Mouse (Mus musculus): ENCODE data around the gene Gmfg. TPM values are rescaled to one million over a fixed set of nuclear protein-coding genes. Genes with fewer than 3 reads are reported as not detected.

Gene Gmfg
- polyA plus RNA-seq, 1 experiment from 2014 or later, result 9.6 TPM

DNA sequence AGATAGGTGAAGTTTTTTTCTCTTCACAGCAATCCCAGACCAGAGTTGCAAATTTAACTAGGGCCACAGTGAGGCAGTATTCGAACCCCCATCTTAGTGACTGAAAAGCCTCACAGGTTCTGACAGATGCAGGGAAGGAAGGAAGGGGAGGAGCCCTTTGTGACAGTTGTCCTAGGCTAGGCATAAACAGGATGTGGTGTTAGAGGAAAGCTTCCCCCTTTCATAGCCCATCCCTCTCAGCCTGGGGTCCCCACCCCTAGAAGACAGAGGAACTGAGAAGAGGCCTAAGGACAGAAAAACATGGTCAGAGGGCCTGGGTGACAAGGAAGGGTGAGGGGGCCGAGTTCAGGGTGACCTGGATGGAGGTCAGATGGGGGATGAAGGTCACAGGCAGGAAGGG, 3.5 kb downstream of the Gmfg start:
- ATAC-seq (replicated peaks; ENCODE audit: insufficient number of reproducible peaks, insufficient read depth, low FRiP score, low read depth), result no peak
- Histone ChIP-seq H3K4me2 (no peak overlapping the region), H3K27ac (peak overlapping the region; percentile 56), H3K4me3 (no peak overlapping the region; the same call in 1 of the 2 replicates), H3K9me3 (replicated peaks) (no peaks in the 10 kb centered on the region), H3K9ac (no peak overlapping the region), H3K36me3 (no peaks in the 10 kb centered on the region), H3K4me1 (replicated peaks) (peaks cover 4% of the 10 kb centered on the region), H3K27me3 (peaks cover 1% of the 10 kb centered on the region)
- 31% methylated on average over 2 of the region's 2 CpGs for WGBS

DNA sequence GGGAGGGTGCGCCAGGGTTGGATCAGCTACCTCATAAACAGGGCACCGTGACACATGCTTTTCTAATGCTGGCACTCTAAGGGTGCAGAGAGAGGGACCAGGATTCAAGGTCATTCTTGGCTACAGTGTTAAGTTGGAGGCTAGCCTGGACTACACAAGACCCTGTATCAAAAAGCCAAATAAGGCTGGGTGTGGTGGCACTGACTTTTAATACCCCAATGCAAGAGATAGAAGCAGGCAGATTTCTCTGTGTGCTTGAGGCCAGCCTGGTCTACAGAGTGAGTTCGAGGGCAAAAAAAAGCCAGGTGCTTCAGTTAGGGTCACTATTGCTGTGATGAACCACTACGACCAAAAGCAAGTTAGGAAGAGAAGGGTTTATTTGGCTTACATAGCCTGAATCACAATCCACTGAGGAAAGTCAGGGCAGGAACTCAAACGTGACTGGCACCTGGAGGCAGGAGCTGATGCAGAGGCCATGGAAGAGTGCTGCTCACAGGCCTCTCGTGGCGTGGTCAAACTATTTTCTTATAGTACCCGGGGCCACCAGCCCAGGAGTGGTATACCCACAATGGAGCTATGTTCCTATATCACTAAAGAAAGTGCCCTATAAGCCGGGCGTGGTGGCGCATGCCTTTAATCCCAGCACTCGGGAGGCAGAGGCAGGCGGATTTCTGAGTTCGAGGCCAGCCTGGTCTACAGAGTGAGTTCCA, 4.7 kb downstream of the Gmfg start:
- Histone ChIP-seq H3K27me3 (peaks cover 4% of the 10 kb centered on the region), H3K4me2 (no peak overlapping the region), H3K27ac (0 out of 2 replicates have a peak overlapping the region, but pooled peaks have one; percentile 45), H3K9ac (no peak overlapping the region), H3K9me3 (replicated peaks) (no peaks in the 10 kb centered on the region), H3K4me1 (replicated peaks) (peaks cover 4% of the 10 kb centered on the region), H3K36me3 (no peaks in the 10 kb centered on the region), H3K4me3 (no peak overlapping the region; the same call in 1 of the 2 replicates)
- ATAC-seq (replicated peaks; ENCODE audit: insufficient number of reproducible peaks, insufficient read depth, low FRiP score, low read depth), result no peak
- WGBS, result 82% methylated on average over 14 of the region's 14 CpGs

DNA sequence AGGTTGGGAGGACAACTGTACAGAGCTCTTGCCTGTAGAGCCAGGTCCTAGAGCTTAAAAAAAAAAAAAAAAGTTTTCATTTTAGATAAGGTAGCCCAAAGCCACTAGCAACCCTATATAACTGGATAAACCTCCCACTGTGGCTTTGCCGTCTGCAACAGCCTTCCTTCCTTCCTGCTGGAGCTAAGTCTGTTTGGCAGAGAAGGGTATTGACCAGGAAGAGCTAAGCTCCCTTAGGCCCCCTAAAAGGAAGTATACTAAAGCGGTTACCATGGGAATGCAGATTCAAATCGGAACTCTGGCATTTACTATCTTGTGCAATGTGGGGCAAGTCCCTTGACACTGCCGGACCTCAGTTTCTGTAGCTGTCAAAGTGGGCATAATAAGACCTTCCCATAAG, 5.4 kb downstream of the Gmfg start:
- Histone ChIP-seq H3K4me3 (no peak overlapping the region), H3K27ac (peak overlapping the region; percentile 45; the same call in 1 of the 2 replicates)

DNA sequence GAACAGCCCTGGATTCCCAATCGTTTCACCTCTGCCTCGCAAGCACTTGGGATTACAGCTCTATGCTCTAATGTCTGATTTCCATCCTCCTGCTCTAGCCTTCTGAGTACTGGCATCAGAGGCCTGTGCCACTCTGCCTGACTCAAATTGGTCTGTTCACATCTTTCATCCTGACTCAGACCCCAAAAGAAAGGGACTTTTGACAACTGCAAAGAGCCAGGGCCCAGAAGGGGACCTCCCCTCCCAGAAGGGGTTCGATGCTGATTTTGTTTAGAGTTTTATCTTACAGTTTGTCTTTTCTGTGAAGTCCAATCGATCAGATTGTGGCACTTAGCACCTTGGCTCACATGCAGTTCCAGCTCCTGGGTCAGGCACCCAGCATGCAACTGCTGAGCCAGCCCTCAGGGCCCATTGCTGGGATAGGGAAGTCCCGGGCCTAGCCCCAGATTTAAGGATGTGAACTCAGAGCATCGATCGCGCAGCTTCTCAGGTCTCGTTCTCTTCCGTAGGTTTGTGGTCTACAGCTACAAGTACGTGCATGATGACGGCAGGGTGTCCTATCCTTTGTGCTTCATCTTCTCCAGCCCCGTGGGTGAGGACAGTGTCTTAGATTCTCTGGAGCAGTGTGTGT, 7.2 kb downstream of the Gmfg start:
- Histone ChIP-seq H3K9ac (no peak overlapping the region), H3K36me3 (no peaks in the 10 kb centered on the region), H3K4me1 (replicated peaks) (0 out of 2 replicates have a peak, but pooled peaks cover 2% of the 10 kb centered on the region), H3K4me3 (no peak overlapping the region), H3K27me3 (peaks cover 4% of the 10 kb centered on the region), H3K9me3 (replicated peaks) (no peaks in the 10 kb centered on the region), H3K27ac (no peak overlapping the region), H3K4me2 (no peak overlapping the region)
- no peak for ATAC-seq (replicated peaks; ENCODE audit: insufficient number of reproducible peaks, insufficient read depth, low FRiP score, low read depth)
- WGBS, result 76% methylated on average over 13 of the region's 13 CpGs

More for the DNA sequence above, 5.4 kb downstream of the Gmfg start:
- 31% methylated on average over 4 of the region's 4 CpGs for WGBS
- 0 out of 2 replicates have a peak overlapping the region, but pooled peaks have one; percentile 2 for H3K4me2 ChIP-seq
- peaks cover 4% of the 10 kb centered on the region for H3K27me3 ChIP-seq
- no peaks in the 10 kb centered on the region for H3K9me3 ChIP-seq (replicated peaks)
- H3K36me3 ChIP-seq, result no peaks in the 10 kb centered on the region
- 0 out of 2 replicates have a peak, but pooled peaks cover 2% of the 10 kb centered on the region for H3K4me1 ChIP-seq (replicated peaks)
- ATAC-seq (replicated peaks; ENCODE audit: insufficient number of reproducible peaks, insufficient read depth, low FRiP score, low read depth), result no peak
- H3K9ac ChIP-seq, result no peak overlapping the region

DNA sequence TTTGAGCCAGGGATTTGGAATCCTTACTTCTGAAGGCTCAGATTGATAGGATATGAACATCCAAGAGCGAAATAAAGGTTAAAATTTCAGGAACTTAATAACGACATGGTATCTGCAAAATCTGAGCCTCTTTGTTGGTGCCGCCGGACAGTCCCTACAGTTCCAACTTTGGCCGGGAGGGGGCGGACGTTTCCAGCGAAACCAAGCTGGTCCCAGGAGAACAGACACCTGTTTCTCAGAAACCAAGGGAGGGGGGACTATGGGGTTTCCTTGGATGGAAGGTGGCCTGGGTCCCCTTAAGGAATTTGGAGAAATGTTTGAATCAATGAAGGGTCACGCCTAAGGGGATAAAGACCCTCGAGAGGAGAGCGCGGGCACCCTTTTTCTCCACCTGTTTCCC, 9.2 kb downstream of the Gmfg start:
- Histone ChIP-seq H3K4me3 (no peak overlapping the region), H3K9ac (no peak overlapping the region), H3K4me2 (no peak overlapping the region), H3K27me3 (peaks cover 4% of the 10 kb centered on the region), H3K36me3 (no peaks in the 10 kb centered on the region), H3K4me1 (replicated peaks) (0 out of 2 replicates have a peak, but pooled peaks cover 2% of the 10 kb centered on the region), H3K27ac (no peak overlapping the region), H3K9me3 (replicated peaks) (no peaks in the 10 kb centered on the region)
- no peak for ATAC-seq (replicated peaks; ENCODE audit: insufficient number of reproducible peaks, insufficient read depth, low FRiP score, low read depth)
- WGBS, result 9% methylated on average over 12 of the region's 12 CpGs

DNA sequence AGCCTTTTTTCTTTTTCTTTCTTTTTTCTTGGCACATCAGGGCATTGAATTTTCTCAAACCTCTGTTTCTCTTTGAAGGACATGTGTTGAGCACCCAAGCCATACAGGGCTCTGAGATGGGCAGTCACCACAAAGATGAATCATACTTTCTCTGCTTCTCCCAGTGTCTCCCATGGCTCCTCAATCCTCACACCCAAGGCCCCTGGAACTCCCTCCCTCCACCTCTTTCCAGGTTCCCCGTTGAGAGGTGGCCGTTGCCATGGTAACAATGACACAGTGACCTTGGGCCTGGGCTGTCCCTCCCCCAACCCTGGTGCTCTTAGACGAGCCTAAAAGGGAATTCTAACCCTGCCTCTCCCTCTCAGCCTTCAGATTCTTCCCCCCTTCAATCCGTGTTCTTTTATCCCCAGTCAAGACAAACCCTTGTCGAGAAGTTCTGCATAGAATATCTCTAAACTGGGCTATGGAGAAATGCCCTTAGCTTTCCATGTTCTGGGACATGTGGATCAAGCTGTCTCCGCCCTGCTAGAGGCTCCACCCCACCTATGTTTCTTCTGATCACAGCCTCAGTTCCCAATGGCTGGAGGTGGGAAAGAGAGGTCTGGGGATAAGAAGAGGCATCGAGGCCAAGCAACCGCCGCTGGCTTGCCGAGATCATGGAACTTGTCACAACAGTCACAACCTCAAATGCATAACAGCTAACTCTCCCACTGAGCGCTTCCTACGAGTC, 10.0 kb downstream of the Gmfg start:
- no peaks in the 10 kb centered on the region for H3K36me3 ChIP-seq
- H3K9me3 ChIP-seq (replicated peaks), result no peaks in the 10 kb centered on the region
- no peak overlapping the region for H3K27ac ChIP-seq
- H3K4me2 ChIP-seq, result no peak overlapping the region
- H3K9ac ChIP-seq, result no peak overlapping the region
- 24% methylated on average over 12 of the region's 12 CpGs for WGBS
- ATAC-seq (replicated peaks; ENCODE audit: insufficient number of reproducible peaks, insufficient read depth, low FRiP score, low read depth), result no peak
- H3K27me3 ChIP-seq, result peaks cover 4% of the 10 kb centered on the region
- H3K4me1 ChIP-seq (replicated peaks), result 0 out of 2 replicates have a peak, but pooled peaks cover 3% of the 10 kb centered on the region
- no peak overlapping the region for H3K4me3 ChIP-seq

DNA sequence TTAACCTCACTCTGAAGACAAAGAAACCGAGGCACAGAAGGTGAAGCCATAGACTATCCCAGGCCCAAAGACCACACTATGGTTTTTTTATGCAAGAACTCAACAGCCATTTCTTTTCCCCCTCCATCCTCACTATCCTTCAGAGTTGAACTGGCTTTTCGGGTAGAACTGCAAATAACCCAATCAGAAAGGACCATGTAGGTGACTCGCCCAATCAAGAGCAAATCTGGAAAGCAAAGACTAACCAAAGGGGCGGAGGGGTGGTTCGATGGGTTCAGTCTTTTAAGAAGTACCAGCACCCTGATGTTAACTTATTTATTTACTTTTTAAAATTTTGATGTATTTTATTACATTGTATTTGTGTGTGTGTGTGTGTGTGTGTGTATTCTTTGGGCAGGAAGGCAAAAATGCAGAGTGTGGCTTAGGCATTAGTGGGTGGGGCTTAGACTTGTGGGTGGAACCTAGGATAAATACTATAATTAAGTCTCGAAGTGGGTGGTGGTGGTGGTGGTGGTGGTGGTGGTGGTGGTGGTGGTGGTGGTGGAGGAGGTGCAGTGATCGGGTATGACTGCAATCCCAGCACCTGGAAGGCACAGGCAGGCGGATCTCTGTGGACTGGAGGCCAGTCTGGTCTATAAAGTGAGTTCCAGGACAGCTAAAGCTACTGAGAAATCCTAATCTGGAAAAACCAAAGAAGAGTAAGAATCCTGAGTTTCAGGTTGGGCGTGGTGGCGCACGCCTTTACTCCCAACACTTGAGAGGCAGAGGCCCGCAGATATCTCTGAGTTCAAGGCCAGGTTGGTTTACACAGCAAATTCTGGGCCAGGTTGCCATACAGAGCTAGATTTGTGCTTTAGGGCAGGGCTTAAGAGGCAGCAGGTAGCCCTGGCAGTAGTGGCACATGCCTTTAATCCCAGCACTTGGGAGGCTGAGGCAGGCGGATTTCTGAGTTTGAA, 10.9 kb downstream of the Gmfg start:
- Histone ChIP-seq H3K4me2 (no peak overlapping the region), H3K4me3 (no peak overlapping the region), H3K9ac (no peak overlapping the region), H3K27ac (no peak overlapping the region), H3K4me1 (replicated peaks) (peaks cover 12% of the 10 kb centered on the region; the same call in 1 of the 2 replicates), H3K36me3 (no peaks in the 10 kb centered on the region), H3K27me3 (peaks cover 4% of the 10 kb centered on the region), H3K9me3 (replicated peaks) (no peaks in the 10 kb centered on the region)
- WGBS, result 66% methylated on average over 13 of the region's 13 CpGs
- no peak for ATAC-seq (replicated peaks; ENCODE audit: insufficient number of reproducible peaks, insufficient read depth, low FRiP score, low read depth)

DNA sequence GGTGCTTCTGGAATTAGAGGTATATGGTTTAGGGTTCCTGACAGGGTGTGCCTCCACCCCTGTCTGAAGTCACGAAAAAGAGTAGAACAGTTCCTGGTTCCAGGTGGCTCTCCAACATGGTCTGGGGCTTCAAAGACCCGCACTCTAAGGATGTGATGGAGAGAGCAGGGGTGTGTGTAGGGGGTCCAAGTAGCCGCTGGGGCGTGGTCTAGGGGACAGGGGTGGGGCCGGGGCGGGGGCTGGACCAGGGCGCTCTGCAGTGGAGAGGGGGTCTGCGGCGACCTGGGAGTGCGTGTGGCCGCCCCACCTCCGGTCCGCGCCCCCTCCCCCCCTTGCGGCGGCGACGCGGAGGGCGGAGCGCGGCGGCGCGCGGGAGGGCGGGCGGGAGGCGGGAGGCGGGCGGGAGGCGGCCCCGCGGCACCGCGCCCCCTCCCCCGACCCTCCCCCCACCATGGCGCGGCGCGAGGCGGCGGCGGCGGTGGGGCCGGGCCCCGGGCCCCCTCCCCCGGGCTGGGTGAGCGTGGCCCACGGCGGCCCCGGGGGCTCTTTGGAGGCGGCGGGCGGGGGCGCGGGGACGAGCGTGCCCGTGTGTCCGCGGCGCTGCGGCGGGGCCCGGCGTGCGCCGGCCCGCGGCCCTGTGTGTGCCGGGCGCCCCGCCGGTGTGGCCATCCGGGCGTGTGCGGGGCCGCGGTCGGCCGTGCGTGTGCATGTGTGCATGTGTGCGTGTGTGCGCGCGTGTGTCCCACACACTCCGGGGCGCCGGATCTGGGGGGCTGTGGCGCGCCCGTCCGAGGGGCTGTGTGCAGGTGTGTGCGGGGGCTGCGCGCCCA, 14.5 kb downstream of the Gmfg start, which contains the start of gene Lrfn1:
Gene Lrfn1, plus strand, starts transcription at position 450 of the 830 bp plus-strand sequence.
- WGBS, result 1% methylated on average over 33 of the region's 97 CpGs
- H3K4me2 ChIP-seq, result peak within 1 kb of the TSS; percentile 99
- no peaks in the 10 kb centered on the region for H3K27me3 ChIP-seq
- ATAC-seq (replicated peaks; ENCODE audit: insufficient number of reproducible peaks, insufficient read depth, low FRiP score, low read depth), result peak; percentile 61
- H3K9ac ChIP-seq, result peak within 1 kb of the TSS; percentile 78
- H3K4me3 ChIP-seq, result peak within 1 kb of the TSS; percentile 84
- H3K27ac ChIP-seq, result no peak within 1 kb of the TSS
- H3K4me1 ChIP-seq (replicated peaks), result peaks cover 12% of the 10 kb centered on the region; the same call in 1 of the 2 replicates
- H3K9me3 ChIP-seq (replicated peaks), result no peaks in the 10 kb centered on the region
- no peaks in the 10 kb centered on the region for H3K36me3 ChIP-seq

DNA sequence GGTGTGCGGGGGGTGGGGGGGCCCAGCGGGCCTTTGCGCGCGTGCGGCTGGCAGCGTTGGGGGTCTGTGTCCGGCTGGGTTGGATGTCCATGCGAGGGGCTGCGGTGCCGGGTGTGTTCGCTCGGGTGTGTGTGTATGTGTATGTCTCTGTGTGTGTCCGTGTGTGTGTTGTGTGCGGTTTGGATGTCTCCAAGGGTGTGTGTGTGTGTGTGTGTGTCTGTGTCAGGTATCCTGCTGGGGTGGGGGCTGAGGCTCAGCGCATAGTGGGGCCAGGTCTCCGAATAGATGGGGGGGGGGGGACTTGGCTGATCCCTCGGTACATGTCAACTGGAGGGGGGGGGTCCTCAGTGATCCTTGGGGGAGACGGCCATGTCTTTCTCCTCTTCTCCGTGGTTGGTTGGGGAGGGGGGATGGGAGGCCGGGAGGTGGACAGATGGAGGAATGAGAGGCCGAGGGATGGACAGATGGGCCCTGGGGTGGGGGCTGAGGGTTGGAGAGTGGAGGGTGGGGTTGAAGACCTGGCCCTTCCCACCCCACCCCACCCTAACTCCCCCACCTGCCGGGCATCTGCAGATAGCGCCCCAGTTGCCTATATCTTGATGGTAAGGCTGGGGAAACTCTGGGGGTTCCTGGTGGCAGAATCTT, 15.2 kb downstream of the Gmfg start:
- no peak for ATAC-seq (replicated peaks; ENCODE audit: insufficient number of reproducible peaks, insufficient read depth, low FRiP score, low read depth)
- H3K4me3 ChIP-seq, result peak overlapping the region; percentile 84
- 3% methylated on average over 23 of the region's 24 CpGs for WGBS
- peak overlapping the region; percentile 78 for H3K9ac ChIP-seq
- no peak overlapping the region for H3K27ac ChIP-seq
- H3K36me3 ChIP-seq, result no peaks in the 10 kb centered on the region
- H3K27me3 ChIP-seq, result no peaks in the 10 kb centered on the region
- H3K9me3 ChIP-seq (replicated peaks), result no peaks in the 10 kb centered on the region
- H3K4me1 ChIP-seq (replicated peaks), result peaks cover 10% of the 10 kb centered on the region; the same call in 1 of the 2 replicates
- H3K4me2 ChIP-seq, result peak overlapping the region; percentile 99
